Mouse (Mus musculus) stomach, embryonic 15.5 days (tissue): Measurements from ENCODE around the gene Ssx2ip. TPM values are rescaled to one million over a fixed set of nuclear protein-coding genes. Genes with fewer than 3 reads are reported as not detected.

Experiments used
- ATAC-seq: fragments of 200-750 bp; cut with Nextera tagmentation; 2 replicates; pipeline ENCODE4 v1.8.0; 2017; ENCODE audit warnings: low read depth, moderate number of reproducible peaks, moderate TSS enrichment; ENCODE audit not compliant: insufficient read depth, low FRiP score
- H3K27ac ChIP-seq: fragments of 300-500 bp; sonication (generic); 2 replicates; pipeline ENCODE4 v1.5.1; 2015; ENCODE audit warnings: mild to moderate bottlenecking, inconsistent platforms
- H3K27me3 ChIP-seq: fragments of 300-500 bp; sonication (generic); replicated peaks from 2 replicates; pipeline ENCODE4 v1.6.1; 2015; ENCODE audit warnings: inconsistent platforms
- H3K36me3 ChIP-seq: fragments of 300-500 bp; sonication (generic); 2 replicates; pipeline ENCODE4 v1.6.1; 2015; ENCODE audit warnings: inconsistent platforms
- H3K4me1 ChIP-seq: fragments of 300-500 bp; sonication (generic); 2 replicates; pipeline ENCODE4 v1.6.1; 2015; ENCODE audit warnings: inconsistent platforms
- H3K4me2 ChIP-seq: fragments of 300-500 bp; sonication (generic); 2 replicates; pipeline ENCODE4 v1.6.1; 2015; ENCODE audit warnings: mild to moderate bottlenecking, inconsistent platforms
- H3K4me3 ChIP-seq: fragments of 300-500 bp; sonication (generic); replicated peaks from 2 replicates; pipeline ENCODE4 v1.5.1; 2015; ENCODE audit warnings: inconsistent platforms
- H3K9ac ChIP-seq: fragments of 300-500 bp; sonication (generic); 2 replicates; pipeline ENCODE4 v1.6.1; 2015; ENCODE audit warnings: inconsistent platforms
- H3K9me3 ChIP-seq: fragments of 300-500 bp; sonication (generic); 2 replicates; pipeline ENCODE4 v1.6.1; 2016; ENCODE audit warnings: inconsistent platforms
- WGBS: fragments of 180-500 bp; shearing (Covaris S2); methylation state at CpG from one replicate; pipeline ENCODE4 v1.1.7; 2015; 5-methylcytosine and 5-hydroxymethylcytosine counted together
- microRNA-seq: library from miRNA; unstranded; fragments of <30 nt; microRNA quantifications from one replicate; pipeline ENCODE4, GENCODE M21; 2016
- polyA plus RNA-seq: library from polyadenylated mRNA; unstranded; fragments of >200 nt; fragmentation: Nextera tagmentation; extraction: Ambion mirVana; gene quantifications from 2 replicates; pipeline ENCODE4 v1.2.1, GENCODE M21; 2015

Gene Ssx2ip
- polyA plus RNA-seq, 1 experiment from 2014 or later, result 35.9 TPM

DNA sequence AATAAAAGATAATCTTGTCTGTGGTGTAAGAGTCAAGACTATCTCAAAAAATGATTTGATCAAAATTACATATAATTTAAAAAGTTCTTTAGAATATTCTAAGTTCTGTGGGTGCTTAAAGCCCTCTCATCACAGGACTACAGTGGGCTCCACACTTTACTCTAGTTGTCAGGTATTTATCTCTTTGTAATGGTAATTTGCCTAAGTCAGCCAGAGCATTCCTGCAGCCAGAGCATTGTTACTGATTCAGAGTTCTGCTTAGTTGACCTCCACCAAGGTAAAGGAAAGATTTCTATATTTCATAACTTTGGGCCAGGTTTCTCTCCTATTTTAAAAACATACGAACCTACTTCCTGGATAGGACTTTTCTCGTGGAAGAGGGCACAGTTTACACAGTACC lies 64.8 kb downstream of the Ssx2ip start:
- H3K27me3 ChIP-seq, result no peaks in the 10 kb centered on the region
- no peak overlapping the region for H3K9ac ChIP-seq
- no peaks in the 10 kb centered on the region for H3K9me3 ChIP-seq
- no peaks in the 10 kb centered on the region for H3K36me3 ChIP-seq
- no peak overlapping the region for H3K4me2 ChIP-seq
- H3K4me3 ChIP-seq, result no peak overlapping the region
- no peak overlapping the region for H3K27ac ChIP-seq
- no peaks in the 10 kb centered on the region for H3K4me1 ChIP-seq
- no peak for ATAC-seq
- 71% methylated on average over 2 of the region's 2 CpGs for WGBS

DNA sequence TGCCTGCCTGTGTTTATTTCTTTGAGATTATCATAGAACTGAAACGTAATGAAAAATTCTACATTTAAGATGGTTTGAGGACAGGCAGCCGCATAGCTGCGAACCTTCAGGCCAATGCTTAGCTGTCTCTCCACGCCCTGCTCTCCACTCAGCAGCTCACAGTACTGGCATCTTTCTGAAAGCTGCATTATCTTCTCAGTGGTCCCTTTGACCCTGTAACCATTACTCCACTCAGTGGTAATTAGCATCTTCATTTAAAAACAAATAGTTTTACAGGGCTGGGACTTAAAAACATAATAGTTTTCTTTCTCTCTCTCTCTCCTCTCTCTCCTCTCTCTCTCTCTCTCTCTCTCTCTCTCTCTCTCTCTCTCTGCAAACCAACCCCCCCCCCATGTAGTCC lies 68.2 kb downstream of the Ssx2ip start:
- H3K9ac ChIP-seq, result no peak overlapping the region
- H3K4me3 ChIP-seq, result no peak overlapping the region
- H3K27ac ChIP-seq, result no peak overlapping the region
- no peak overlapping the region for H3K4me2 ChIP-seq
- H3K27me3 ChIP-seq, result no peaks in the 10 kb centered on the region
- no peak for ATAC-seq
- H3K9me3 ChIP-seq, result no peaks in the 10 kb centered on the region
- WGBS, result 45% methylated on average over 4 of the region's 4 CpGs
- no peaks in the 10 kb centered on the region for H3K36me3 ChIP-seq
- H3K4me1 ChIP-seq, result no peaks in the 10 kb centered on the region

DNA sequence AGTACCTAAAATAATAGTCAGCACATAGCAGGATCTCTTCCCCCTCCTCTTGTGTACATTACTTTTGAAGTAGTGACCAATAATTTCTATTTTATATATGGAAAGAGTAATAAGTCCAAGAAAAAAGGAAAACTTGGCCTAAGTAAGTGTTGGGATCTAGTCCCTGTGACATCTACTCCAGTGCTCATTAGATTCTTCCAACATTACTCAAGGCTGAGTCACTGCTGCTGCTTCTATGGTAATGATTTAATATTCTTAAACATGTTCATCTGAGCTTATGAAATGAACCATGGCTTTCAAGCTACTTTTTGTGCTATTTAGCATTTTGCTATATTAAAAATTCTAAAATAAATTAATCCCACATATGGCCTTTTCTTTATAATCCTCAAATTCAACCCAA lies 69.3 kb downstream of the Ssx2ip start:
- Histone ChIP-seq H3K27me3 (no peaks in the 10 kb centered on the region), H3K9me3 (no peaks in the 10 kb centered on the region), H3K9ac (no peak overlapping the region), H3K4me3 (no peak overlapping the region), H3K27ac (no peak overlapping the region), H3K4me1 (no peaks in the 10 kb centered on the region), H3K36me3 (no peaks in the 10 kb centered on the region), H3K4me2 (no peak overlapping the region)
- ATAC-seq, result no peak

GRCm38 (mm10) chr3:146474428-146474827 lies 70.0 kb downstream of the Ssx2ip start:
- Histone ChIP-seq H3K4me3 (no peak overlapping the region), H3K4me1 (no peaks in the 10 kb centered on the region), H3K9me3 (no peaks in the 10 kb centered on the region), H3K4me2 (no peak overlapping the region), H3K27me3 (no peaks in the 10 kb centered on the region), H3K27ac (no peak overlapping the region), H3K9ac (no peak overlapping the region), H3K36me3 (no peaks in the 10 kb centered on the region)
- WGBS, result 96% methylated on average over 3 of the region's 3 CpGs
- ATAC-seq, result no peak

GRCm38 (mm10) chr3:146482044-146482443 lies 77.6 kb downstream of the Ssx2ip start:
- Histone ChIP-seq H3K4me3 (no peak overlapping the region), H3K9ac (no peak overlapping the region), H3K4me1 (no peaks in the 10 kb centered on the region), H3K27me3 (no peaks in the 10 kb centered on the region), H3K27ac (no peak overlapping the region), H3K36me3 (no peaks in the 10 kb centered on the region), H3K4me2 (no peak overlapping the region), H3K9me3 (no peaks in the 10 kb centered on the region)
- WGBS, result 58% methylated on average over 2 of the region's 2 CpGs
- ATAC-seq, result no peak

- no peaks in the 10 kb centered on the region for H3K27me3 ChIP-seq
- no peak overlapping the region for H3K4me2 ChIP-seq
- no peak overlapping the region for H3K27ac ChIP-seq
- no peak overlapping the region for H3K9ac ChIP-seq
- no peaks in the 10 kb centered on the region for H3K36me3 ChIP-seq
- 79% methylated on average over 4 of the region's 4 CpGs for WGBS
- ATAC-seq, result no peak
- H3K9me3 ChIP-seq, result no peaks in the 10 kb centered on the region
- H3K4me3 ChIP-seq, result no peak overlapping the region
- no peaks in the 10 kb centered on the region for H3K4me1 ChIP-seq
These were observed 82.0 kb downstream of the Ssx2ip start for GRCm38 (mm10) chr3:146486464-146486863.

Small RNA genes lying within 50 kb of the gene (microRNA-seq; reads per million reads assigned to microRNA genes)
- not detected for gene Gm22901

Other genes with a start within 250 kb of the Ssx2ip start
- 1.2 and 1.7 TPM in 2 replicates for gene Lpar3, start 183.7 kb upstream of the Ssx2ip start, polyA plus RNA-seq
- gene Ctbs, start 45.2 kb downstream of the Ssx2ip start, polyA plus RNA-seq, result 10.9 and 11.3 TPM in 2 replicates
- 4.2 and 5.4 TPM in 2 replicates for gene Spata1, start 95.1 kb downstream of the Ssx2ip start, polyA plus RNA-seq
- 992 and 1,078 TPM in 2 replicates for gene Gng5, start 95.2 kb downstream of the Ssx2ip start, polyA plus RNA-seq
- gene Rpf1, start 116.8 kb downstream of the Ssx2ip start, polyA plus RNA-seq, result 49.7 and 51.6 TPM in 2 replicates
- gene Uox, start 165.8 kb downstream of the Ssx2ip start, polyA plus RNA-seq, result 0.43 and 1.5 TPM in 2 replicates
- gene Dnase2b, start 211.0 kb downstream of the Ssx2ip start, polyA plus RNA-seq, result 0.23 and 0.24 TPM in 2 replicates
- not detected in 2 replicates for gene 4930503B20Rik, start 246.7 kb downstream of the Ssx2ip start, polyA plus RNA-seq